Mouse (Mus musculus) embryonic fibroblast, embryonic 13.5 days (primary cell): ENCODE measurements around the gene Arvcf. TPM values are rescaled to one million over a fixed set of nuclear protein-coding genes. Genes with fewer than 3 reads are reported as not detected.
A peak's percentile ranks its signal among the peaks of the same experiment; 100 is the strongest.

Source experiments
- H3K27ac ChIP-seq: 2 replicates; pipeline ENCODE4 v1.5.1; 2012; ENCODE audit warnings: low read length, control low read depth, inconsistent platforms; ENCODE audit not compliant: insufficient read depth
- H3K4me1 ChIP-seq: 2 replicates; pipeline ENCODE4 v1.6.1; 2011; ENCODE audit warnings: low read length; ENCODE audit not compliant: control insufficient read depth, insufficient read depth
- H3K4me3 ChIP-seq: 2 replicates; pipeline ENCODE4 v1.5.1; 2011; ENCODE audit warnings: mild to moderate bottlenecking, control low read depth, low read length; ENCODE audit not compliant: insufficient read depth
- CTCF ChIP-seq: IDR thresholded peaks from 2 replicates; pipeline ENCODE4 v1.5.1; 2011; ENCODE audit warnings: mild to moderate bottlenecking, control low read depth, low read length, moderate library complexity, borderline replicate concordance; ENCODE audit not compliant: insufficient read depth
- POLR2A ChIP-seq: IDR thresholded peaks from 2 replicates; pipeline ENCODE4 v1.6.1; 2011; ENCODE audit warnings: low read depth, mild to moderate bottlenecking, control low read depth, low read length, moderate library complexity
- polyA plus RNA-seq: library from polyadenylated mRNA; stranded (reverse); fragments of >200 nt; gene quantifications from 2 replicates; pipeline ENCODE4 v1.2.4, GENCODE M21; 2011; ENCODE audit warnings: low read depth; ENCODE audit not compliant: missing spikeins, insufficient read length

Arvcf gene
- polyA plus RNA-seq, 1 experiment = 6.7 TPM

GRCm38 (mm10) chr16:18416837-18417236, 68.9 kb downstream of the Arvcf start:
- H3K4me1 ChIP-seq = peaks cover 9% of the 10 kb centered on the region
- TF ChIP-seq CTCF (no peak), POLR2A (no peak)
- no peak overlapping the region for H3K4me3 ChIP-seq
- peak overlapping the region; percentile 96 for H3K27ac ChIP-seq

GRCm38 (mm10) chr16:18417491-18417890, 69.5 kb downstream of the Arvcf start:
- TF ChIP-seq POLR2A (no peak), CTCF (no peak)
- Histone ChIP-seq H3K27ac (no peak overlapping the region; the same call in 1 of the 2 replicates), H3K4me1 (peaks cover 9% of the 10 kb centered on the region), H3K4me3 (no peak overlapping the region)

GRCm38 (mm10) chr16:18418756-18419602, 71.0 kb downstream of the Arvcf start:
- TF ChIP-seq CTCF (no peak), POLR2A (no peak)

GRCm38 (mm10) chr16:18419603-18420026, 71.6 kb downstream of the Arvcf start:
- no peak overlapping the region for H3K4me3 ChIP-seq
- TF ChIP-seq CTCF (no peak), POLR2A (no peak)

More at GRCm38 (mm10) chr16:18418756-18419602, 71.0 kb downstream of the Arvcf start:
- H3K4me3 ChIP-seq = no peak overlapping the region
- H3K4me1 ChIP-seq = peaks cover 14% of the 10 kb centered on the region
- no peak overlapping the region for H3K27ac ChIP-seq

GRCm38 (mm10) chr16:18420571-18420970, 72.6 kb downstream of the Arvcf start:
- no peak for TF ChIP-seq POLR2A
- no peak for TF ChIP-seq CTCF
- H3K27ac ChIP-seq = no peak overlapping the region
- H3K4me1 ChIP-seq = peaks cover 14% of the 10 kb centered on the region
- H3K4me3 ChIP-seq = no peak overlapping the region

More at GRCm38 (mm10) chr16:18419603-18420026, 71.6 kb downstream of the Arvcf start:
- Histone ChIP-seq H3K27ac (no peak overlapping the region), H3K4me1 (peaks cover 15% of the 10 kb centered on the region)

GRCm38 (mm10) chr16:18423203-18423914, 75.4 kb downstream of the Arvcf start:
- no peak overlapping the region for H3K4me3 ChIP-seq
- no peak for TF ChIP-seq CTCF
- no peak for TF ChIP-seq POLR2A
- H3K27ac ChIP-seq = peak overlapping the region; percentile 37
- H3K4me1 ChIP-seq = peaks cover 7% of the 10 kb centered on the region; the same call in 1 of the 2 replicates

GRCm38 (mm10) chr16:18423915-18424265, 75.9 kb downstream of the Arvcf start:
- no peak overlapping the region for H3K4me3 ChIP-seq
- H3K27ac ChIP-seq = peak overlapping the region; percentile 37
- TF ChIP-seq CTCF (no peak), POLR2A (no peak)
- peaks cover 7% of the 10 kb centered on the region; the same call in 1 of the 2 replicates for H3K4me1 ChIP-seq

- TF ChIP-seq POLR2A (no peak), CTCF (no peak)
- Histone ChIP-seq H3K4me1 (peaks cover 7% of the 10 kb centered on the region; the same call in 1 of the 2 replicates), H3K4me3 (peak overlapping the region; percentile 33), H3K27ac (peak overlapping the region; percentile 37)
Observed at GRCm38 (mm10) chr16:18424364-18425045, 76.5 kb downstream of the Arvcf start.

GRCm38 (mm10) chr16:18425475-18426214, 77.7 kb downstream of the Arvcf start:
- TF ChIP-seq POLR2A (no peak), CTCF (no peak)
- Histone ChIP-seq H3K27ac (peak overlapping the region; percentile 48), H3K4me1 (peaks cover 7% of the 10 kb centered on the region; the same call in 1 of the 2 replicates), H3K4me3 (peak overlapping the region; percentile 70)
